Mouse (Mus musculus) limb, embryonic 15.5 days (tissue): ENCODE data around the gene Tekt1. TPM values are rescaled to one million over a fixed set of nuclear protein-coding genes. Genes with fewer than 3 reads are reported as not detected.
A peak's percentile ranks its signal among the peaks of the same experiment; 100 is the strongest.

Source experiments
- ATAC-seq: fragments of 200-750 bp; cut with Nextera tagmentation; 2 replicates; pipeline ENCODE4 v1.8.0; 2017; ENCODE audit warnings: low read depth, moderate TSS enrichment; ENCODE audit not compliant: insufficient number of reproducible peaks, low FRiP score, low TSS enrichment
- H3K27ac ChIP-seq: fragments of 300-500 bp; sonication (generic); 2 replicates; pipeline ENCODE4 v1.5.1; 2015; ENCODE audit warnings: moderate library complexity, mild to moderate bottlenecking, inconsistent platforms
- H3K27me3 ChIP-seq: fragments of 300-500 bp; sonication (generic); 2 replicates; pipeline ENCODE4 v1.6.1; 2015; ENCODE audit warnings: inconsistent platforms
- H3K36me3 ChIP-seq: fragments of 300-500 bp; sonication (generic); 2 replicates; pipeline ENCODE4 v1.6.1; 2015; ENCODE audit warnings: inconsistent platforms
- H3K4me1 ChIP-seq: fragments of 300-500 bp; sonication (generic); 2 replicates; pipeline ENCODE4 v1.6.1; 2015; ENCODE audit warnings: inconsistent platforms
- H3K4me2 ChIP-seq: fragments of 300-500 bp; sonication (generic); 2 replicates; pipeline ENCODE4 v1.6.1; 2015; ENCODE audit warnings: mild to moderate bottlenecking, inconsistent platforms
- H3K4me3 ChIP-seq: fragments of 300-500 bp; sonication (generic); 2 replicates; pipeline ENCODE4 v1.5.1; 2015; ENCODE audit warnings: mild to moderate bottlenecking, inconsistent platforms
- H3K9ac ChIP-seq: fragments of 300-500 bp; sonication (generic); 2 replicates; pipeline ENCODE4 v1.6.1; 2015; ENCODE audit warnings: inconsistent platforms
- H3K9me3 ChIP-seq: fragments of 300-500 bp; sonication (generic); 2 replicates; pipeline ENCODE4 v1.6.1; 2016; ENCODE audit warnings: inconsistent platforms
- WGBS: fragments of 180-500 bp; shearing (Covaris S2); methylation state at CpG from one replicate; pipeline ENCODE4 v1.1.7; 2015; 5-methylcytosine and 5-hydroxymethylcytosine counted together
- polyA plus RNA-seq: library from polyadenylated mRNA; unstranded; fragments of >200 nt; fragmentation: Nextera tagmentation; extraction: Ambion mirVana; gene quantifications from 2 replicates; pipeline ENCODE4 v1.2.1, GENCODE M21; 2015

Gene Tekt1
- polyA plus RNA-seq, 1 experiment from 2014 or later = 1.5 TPM

DNA sequence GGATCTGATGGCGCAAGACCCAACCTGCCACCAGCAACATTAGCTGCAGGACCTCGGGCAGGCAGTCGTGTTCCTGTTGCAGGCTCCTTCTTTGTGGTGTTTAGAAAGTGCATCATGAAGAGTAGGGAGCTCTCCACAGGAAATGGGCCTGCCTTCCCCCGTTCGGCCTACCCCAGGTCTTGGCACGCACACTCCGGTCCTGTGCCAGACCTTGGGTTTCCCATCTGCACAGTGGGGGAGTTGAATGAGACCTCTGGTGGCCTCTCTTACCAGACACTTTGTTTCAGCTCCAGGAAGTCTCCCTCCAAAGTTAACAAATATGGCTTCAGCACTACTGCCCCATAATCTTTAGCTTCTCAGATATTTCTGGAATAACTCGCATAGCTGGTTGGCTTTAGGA lies 25.5 kb downstream of the Tekt1 start:
- ATAC-seq = no peak
- Histone ChIP-seq H3K9me3 (no peaks in the 10 kb centered on the region), H3K36me3 (no peaks in the 10 kb centered on the region), H3K27ac (no peak overlapping the region), H3K4me1 (peaks cover 8% of the 10 kb centered on the region; the same call in 1 of the 2 replicates), H3K9ac (no peak overlapping the region), H3K4me2 (no peak overlapping the region), H3K4me3 (no peak overlapping the region), H3K27me3 (no peaks in the 10 kb centered on the region)
- WGBS = 77% methylated on average over 8 of the region's 8 CpGs

DNA sequence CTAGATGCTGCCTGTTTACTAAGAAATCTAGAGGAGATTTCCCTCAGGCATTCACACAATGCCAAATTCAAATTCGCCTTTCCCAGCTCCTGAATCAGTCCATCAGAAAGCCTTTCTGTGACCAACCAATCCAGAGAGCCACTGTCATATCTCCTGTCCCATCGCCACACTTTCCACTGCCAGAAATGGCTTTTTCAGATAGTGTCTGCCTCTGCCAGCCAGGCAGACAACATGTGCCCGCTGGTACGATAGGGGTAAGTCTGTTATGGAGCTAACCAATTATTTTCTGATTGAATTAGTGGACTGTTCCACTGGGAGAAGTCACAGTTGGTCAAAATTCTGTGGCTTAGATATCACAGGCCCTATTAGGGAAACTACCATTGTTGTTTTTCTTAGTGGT lies 27.6 kb downstream of the Tekt1 start:
- Histone ChIP-seq H3K9ac (no peak overlapping the region), H3K9me3 (no peaks in the 10 kb centered on the region), H3K27ac (no peak overlapping the region), H3K4me3 (no peak overlapping the region), H3K36me3 (no peaks in the 10 kb centered on the region), H3K4me1 (peaks cover 8% of the 10 kb centered on the region; the same call in 1 of the 2 replicates), H3K27me3 (no peaks in the 10 kb centered on the region), H3K4me2 (no peak overlapping the region)
- ATAC-seq = no peak
- 73% methylated on average over 4 of the region's 4 CpGs for WGBS

DNA sequence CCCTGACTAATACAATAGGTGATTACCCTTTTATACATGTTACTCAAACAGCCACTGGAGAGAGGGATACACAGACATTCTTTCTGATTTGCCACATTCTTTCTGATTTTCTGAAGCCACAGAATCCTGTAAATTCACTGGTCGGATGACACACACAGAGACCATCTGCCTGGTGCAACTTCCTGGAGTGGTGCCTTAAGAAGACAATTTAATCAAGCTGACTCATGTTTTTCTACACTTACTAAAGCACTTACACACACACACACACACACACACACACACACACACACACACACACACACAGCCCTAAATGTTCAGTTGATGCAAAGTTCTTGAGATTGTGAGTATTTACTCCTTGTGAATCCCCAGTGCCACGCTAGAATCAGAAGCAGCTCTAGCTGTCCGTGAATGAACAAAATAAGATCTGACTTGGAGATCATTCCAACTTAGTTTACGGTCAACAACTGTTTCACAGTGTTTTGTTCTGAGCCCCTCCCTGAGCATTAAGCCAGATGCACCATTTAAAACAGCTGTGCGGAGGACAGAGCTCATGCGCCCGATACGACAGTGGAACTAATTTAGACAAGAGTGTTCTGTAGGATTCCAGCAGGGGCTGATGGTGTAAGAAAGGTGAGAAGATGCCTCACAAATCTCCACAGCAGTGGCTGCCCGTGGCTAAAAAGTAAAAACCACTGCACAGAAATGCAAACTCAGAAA lies 29.1 kb downstream of the Tekt1 start:
- WGBS = 61% methylated on average over 9 of the region's 9 CpGs
- Histone ChIP-seq H3K36me3 (no peaks in the 10 kb centered on the region), H3K9ac (no peak overlapping the region), H3K4me1 (peaks cover 6% of the 10 kb centered on the region; the same call in 1 of the 2 replicates), H3K27me3 (no peaks in the 10 kb centered on the region), H3K9me3 (no peaks in the 10 kb centered on the region), H3K4me2 (no peak overlapping the region), H3K27ac (no peak overlapping the region), H3K4me3 (no peak overlapping the region)
- no peak for ATAC-seq

DNA sequence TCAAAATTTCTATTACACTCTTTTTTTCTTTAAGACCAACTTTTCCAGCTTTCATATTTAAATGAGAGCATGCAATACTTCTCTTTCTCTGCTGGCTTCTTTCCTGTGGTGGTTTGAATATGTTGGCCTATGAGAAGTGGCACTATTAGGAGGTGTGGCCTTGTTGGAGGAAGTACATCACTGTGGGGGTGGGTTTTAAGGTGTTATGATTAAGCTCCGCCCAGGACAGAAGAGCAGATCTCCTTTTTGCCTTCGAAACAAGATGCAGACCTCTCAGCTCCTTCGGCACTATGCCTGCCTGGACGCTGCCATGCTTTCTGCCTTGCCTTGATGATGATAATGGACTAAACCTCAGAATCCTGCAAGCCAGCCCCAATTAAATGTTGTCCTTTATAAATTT lies 36.5 kb downstream of the Tekt1 start:
- no peak overlapping the region for H3K9ac ChIP-seq
- no peak overlapping the region for H3K27ac ChIP-seq
- no peaks in the 10 kb centered on the region for H3K4me1 ChIP-seq
- ATAC-seq = no peak
- no peak overlapping the region for H3K4me3 ChIP-seq
- WGBS = 81% methylated on average over 4 of the region's 4 CpGs
- no peaks in the 10 kb centered on the region for H3K9me3 ChIP-seq
- no peak overlapping the region for H3K4me2 ChIP-seq
- no peaks in the 10 kb centered on the region for H3K36me3 ChIP-seq
- no peaks in the 10 kb centered on the region for H3K27me3 ChIP-seq

DNA sequence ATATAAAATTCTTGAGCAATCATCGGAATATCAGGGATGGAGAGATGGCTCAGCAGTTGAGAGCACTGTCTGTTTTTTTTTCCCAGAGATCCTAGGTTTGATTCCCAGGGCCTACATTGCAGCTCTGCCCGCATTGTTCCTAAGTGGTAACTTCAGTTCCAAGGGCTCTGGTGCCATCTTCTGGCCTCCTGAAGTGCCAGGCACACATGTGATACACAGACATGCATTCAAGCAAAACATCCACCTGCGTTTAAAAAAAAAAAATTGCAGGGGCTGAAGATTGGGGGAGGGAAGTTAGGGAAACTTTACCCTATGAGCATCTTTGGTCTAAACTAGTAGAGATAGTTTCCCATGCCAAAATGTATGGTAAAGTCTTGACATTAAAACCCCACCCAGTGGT lies 37.8 kb downstream of the Tekt1 start:
- no peak overlapping the region for H3K4me2 ChIP-seq
- H3K4me3 ChIP-seq = no peak overlapping the region
- WGBS = 79% methylated on average over 3 of the region's 3 CpGs
- H3K27ac ChIP-seq = no peak overlapping the region
- no peaks in the 10 kb centered on the region for H3K27me3 ChIP-seq
- no peaks in the 10 kb centered on the region for H3K36me3 ChIP-seq
- no peak for ATAC-seq
- no peaks in the 10 kb centered on the region for H3K4me1 ChIP-seq
- H3K9ac ChIP-seq = no peak overlapping the region
- no peaks in the 10 kb centered on the region for H3K9me3 ChIP-seq

DNA sequence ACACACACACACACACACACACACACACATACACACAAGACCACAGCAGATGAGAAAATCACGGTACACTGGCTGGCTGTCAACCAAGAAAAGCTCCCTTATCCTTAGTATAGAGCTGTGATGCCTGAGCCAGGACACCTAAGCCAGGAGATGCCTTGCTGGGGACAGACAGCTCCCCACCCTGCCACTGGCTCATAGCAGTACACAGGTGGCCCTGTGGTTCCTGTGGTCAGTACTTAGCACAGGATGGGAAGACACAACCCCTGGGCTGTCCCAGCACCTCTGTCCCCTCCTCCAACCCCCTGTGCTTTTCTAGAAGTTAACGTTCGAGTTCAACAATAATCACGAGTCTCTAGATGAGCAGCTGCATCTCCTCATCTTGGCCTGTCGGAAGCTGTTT lies 44.2 kb downstream of the Tekt1 start:
- no peak for ATAC-seq
- H3K4me3 ChIP-seq = no peak overlapping the region
- H3K4me2 ChIP-seq = no peak overlapping the region
- no peaks in the 10 kb centered on the region for H3K36me3 ChIP-seq
- H3K4me1 ChIP-seq = peaks cover 6% of the 10 kb centered on the region
- no peak overlapping the region for H3K27ac ChIP-seq
- whole genome bisulfite sequencing = 76% methylated on average over 5 of the region's 5 CpGs
- H3K27me3 ChIP-seq = peaks cover 38% of the 10 kb centered on the region
- no peak overlapping the region for H3K9ac ChIP-seq
- no peaks in the 10 kb centered on the region for H3K9me3 ChIP-seq

DNA sequence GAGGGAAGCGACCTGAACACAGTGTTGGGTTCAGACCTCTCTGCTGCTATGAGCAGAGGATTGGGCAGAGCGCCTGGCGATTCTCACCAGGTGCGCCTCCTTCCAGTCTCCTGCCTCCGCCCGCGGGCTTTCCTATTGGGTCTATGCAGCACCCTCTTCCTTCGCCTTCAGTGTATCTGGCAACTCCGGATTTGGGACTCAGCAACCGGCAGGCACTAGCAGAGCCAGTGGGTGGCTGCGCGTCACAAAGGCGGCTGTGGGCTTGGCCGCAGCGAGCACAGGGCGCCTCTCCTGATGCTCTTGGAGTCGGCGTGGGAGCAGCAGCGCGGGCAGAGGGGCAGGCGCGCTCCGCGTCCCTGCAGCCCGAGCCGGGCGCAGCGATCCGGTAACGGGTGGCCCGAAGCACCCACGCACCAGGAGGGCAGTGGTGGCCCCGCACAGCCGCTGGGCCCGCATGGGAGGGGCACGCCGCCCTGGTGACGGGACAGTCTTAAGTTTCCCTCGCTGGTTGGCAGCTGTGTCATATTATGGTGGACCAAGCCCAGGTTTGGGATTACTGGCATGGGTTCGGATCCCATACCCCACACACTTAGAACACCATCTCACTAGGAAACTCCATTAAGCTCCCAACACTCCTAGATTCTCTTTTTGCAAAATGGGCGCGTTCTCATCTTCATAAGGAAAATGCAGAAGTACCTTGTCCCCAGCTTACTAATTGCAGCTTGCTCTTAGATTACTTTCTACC lies 47.9 kb downstream of the Tekt1 start, which contains the start of gene Fbxo39:
Gene Fbxo39 (plus strand): TSS at position 294 of the 745 bp plus-strand sequence.
- H3K9ac ChIP-seq = no peak within 1 kb of the TSS
- no peaks in the 10 kb centered on the region for H3K9me3 ChIP-seq
- H3K4me1 ChIP-seq = peaks cover 6% of the 10 kb centered on the region
- 13% methylated on average over 40 of the region's 42 CpGs for WGBS
- H3K36me3 ChIP-seq = no peaks in the 10 kb centered on the region
- H3K4me2 ChIP-seq = peak within 1 kb of the TSS; percentile 36
- no peak within 1 kb of the TSS for H3K27ac ChIP-seq
- peaks cover 42% of the 10 kb centered on the region for H3K27me3 ChIP-seq
- no peak for ATAC-seq
- H3K4me3 ChIP-seq = 0 out of 2 replicates have a peak within 1 kb of the TSS, but pooled peaks have one; percentile 13

DNA sequence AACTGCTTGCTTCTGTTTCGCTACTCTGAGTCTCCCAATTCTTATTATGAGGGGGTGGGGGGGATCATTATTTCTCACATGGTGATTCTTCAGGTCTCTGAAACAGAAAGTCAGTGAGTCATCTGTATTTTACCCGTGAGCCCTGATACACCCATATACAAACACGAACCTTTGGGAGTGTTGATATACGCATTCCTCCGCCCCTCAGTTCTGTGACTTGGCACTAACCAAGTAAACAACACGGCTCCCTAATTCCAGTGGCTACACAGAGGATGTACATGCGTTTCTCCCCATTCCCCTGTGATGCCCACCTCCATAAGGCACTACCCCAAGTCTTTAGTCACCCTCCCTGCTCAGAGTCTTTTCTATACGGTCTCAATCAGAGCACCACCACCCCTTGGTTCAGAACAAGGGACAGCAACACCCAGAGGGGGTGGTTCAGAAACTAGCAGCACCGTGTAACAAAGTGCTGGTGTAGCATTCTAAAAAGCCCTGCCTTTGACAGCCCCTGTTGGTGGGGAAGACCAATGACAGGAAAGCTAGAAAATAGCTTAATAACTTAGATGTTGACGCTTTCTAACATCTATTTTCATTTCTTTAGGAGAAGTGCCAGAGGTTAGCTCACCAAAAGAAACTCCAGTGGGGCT lies 50.8 kb downstream of the Tekt1 start:
- Histone ChIP-seq H3K36me3 (no peaks in the 10 kb centered on the region), H3K27ac (no peak overlapping the region), H3K4me3 (no peak overlapping the region), H3K27me3 (peaks cover 36% of the 10 kb centered on the region), H3K9me3 (no peaks in the 10 kb centered on the region), H3K4me1 (peaks cover 6% of the 10 kb centered on the region), H3K9ac (no peak overlapping the region), H3K4me2 (no peak overlapping the region)
- 82% methylated on average over 10 of the region's 10 CpGs for WGBS
- no peak for ATAC-seq

DNA sequence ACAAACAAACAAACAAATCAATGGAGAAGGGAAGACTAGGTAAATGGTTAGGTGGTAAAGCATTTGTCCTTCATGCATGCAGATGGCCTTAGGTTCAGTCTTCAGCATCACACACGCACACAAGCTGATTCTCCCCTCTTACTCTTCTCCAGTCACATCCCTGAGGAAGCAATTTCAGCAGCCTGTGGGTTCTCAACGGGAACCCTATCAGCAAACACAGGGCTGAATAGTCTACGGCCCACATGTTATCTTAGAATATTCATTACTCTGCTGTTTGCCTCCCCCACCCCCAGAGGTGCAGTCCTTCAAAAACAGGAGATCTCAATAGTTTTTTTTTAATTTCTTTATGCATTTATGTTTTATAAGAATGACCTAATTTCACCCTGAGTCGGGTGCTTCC lies 51.8 kb downstream of the Tekt1 start:
- H3K9ac ChIP-seq = no peak overlapping the region
- H3K4me3 ChIP-seq = no peak overlapping the region
- H3K4me1 ChIP-seq = peaks cover 6% of the 10 kb centered on the region
- no peak overlapping the region for H3K4me2 ChIP-seq
- 79% methylated on average over 4 of the region's 4 CpGs for WGBS
- peaks cover 30% of the 10 kb centered on the region for H3K27me3 ChIP-seq
- H3K36me3 ChIP-seq = no peaks in the 10 kb centered on the region
- no peak for ATAC-seq
- no peak overlapping the region for H3K27ac ChIP-seq
- no peaks in the 10 kb centered on the region for H3K9me3 ChIP-seq

DNA sequence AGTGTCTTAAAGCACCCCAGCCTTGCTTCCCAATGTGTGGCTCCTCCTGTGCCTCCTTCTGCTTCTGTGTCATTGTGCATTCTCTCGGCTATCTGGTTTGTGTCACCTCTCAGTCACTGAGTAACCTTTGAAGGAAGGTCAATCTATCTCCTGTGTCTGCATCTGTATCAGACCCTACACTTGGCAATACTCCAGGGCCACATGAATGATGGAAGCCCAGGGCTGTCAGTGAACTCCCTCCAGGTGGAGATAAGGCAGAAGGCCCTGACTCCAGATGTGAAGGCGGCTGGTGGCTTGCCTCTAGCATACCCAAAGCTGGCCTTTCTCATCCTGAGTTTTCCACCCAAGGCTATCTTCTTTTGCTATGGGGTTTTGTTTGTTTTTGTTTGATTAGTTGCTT lies 53.3 kb downstream of the Tekt1 start:
- Histone ChIP-seq H3K27me3 (peaks cover 14% of the 10 kb centered on the region), H3K9me3 (no peaks in the 10 kb centered on the region), H3K36me3 (no peaks in the 10 kb centered on the region), H3K4me3 (no peak overlapping the region), H3K9ac (no peak overlapping the region), H3K4me1 (no peaks in the 10 kb centered on the region), H3K4me2 (no peak overlapping the region), H3K27ac (no peak overlapping the region)
- no peak for ATAC-seq
- WGBS = 40% methylated on average over 2 of the region's 2 CpGs

DNA sequence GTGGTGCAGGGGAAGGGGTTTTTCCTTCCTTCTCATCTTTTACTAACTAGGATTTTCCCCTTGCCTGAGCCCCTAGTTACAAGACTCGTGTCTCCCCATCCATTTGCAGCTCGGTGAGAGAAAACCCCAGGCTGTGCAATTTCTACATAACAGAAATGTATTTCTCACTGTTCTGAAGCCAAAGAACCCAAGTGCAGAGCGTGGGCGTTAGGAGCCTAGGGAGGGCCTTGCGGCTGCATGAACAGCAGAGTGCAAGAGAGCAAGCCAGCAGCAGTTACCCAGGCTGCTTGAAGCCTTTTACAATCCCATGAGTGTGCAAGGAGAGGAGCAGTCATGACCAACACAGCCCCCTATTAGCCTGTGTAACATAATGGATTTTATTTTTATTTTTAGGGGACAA lies 54.8 kb downstream of the Tekt1 start:
- Histone ChIP-seq H3K36me3 (no peaks in the 10 kb centered on the region), H3K9ac (no peak overlapping the region), H3K4me3 (no peak overlapping the region), H3K27me3 (peaks cover under 1% of the 10 kb centered on the region; the same call in 1 of the 2 replicates), H3K4me2 (no peak overlapping the region), H3K4me1 (no peaks in the 10 kb centered on the region), H3K9me3 (no peaks in the 10 kb centered on the region), H3K27ac (no peak overlapping the region)
- 81% methylated on average over 5 of the region's 5 CpGs for WGBS
- no peak for ATAC-seq

DNA sequence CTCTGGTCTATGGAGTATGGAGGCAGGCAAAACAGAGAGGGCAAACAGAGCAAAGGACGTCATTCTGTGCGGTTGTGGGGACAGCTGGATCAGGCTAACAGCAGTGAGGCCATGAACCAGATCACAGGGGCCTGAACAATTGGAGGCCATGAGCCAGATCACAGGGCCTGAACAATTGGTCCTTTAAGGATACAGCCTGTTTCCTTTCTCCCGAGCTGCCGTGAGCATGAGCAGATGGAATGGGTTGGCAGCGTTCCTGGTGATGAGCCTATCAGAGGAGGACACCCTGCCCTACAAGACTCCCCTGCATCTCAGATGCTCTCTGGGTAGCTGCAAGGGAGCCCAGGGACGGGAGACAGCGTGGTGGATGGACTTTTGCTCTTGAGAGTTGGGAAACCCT lies 60.0 kb downstream of the Tekt1 start:
- no peak overlapping the region for H3K4me2 ChIP-seq
- no peaks in the 10 kb centered on the region for H3K9me3 ChIP-seq
- WGBS = 72% methylated on average over 7 of the region's 7 CpGs
- no peaks in the 10 kb centered on the region for H3K27me3 ChIP-seq
- no peak overlapping the region for H3K4me3 ChIP-seq
- 0 out of 2 replicates have a peak, but pooled peaks cover 5% of the 10 kb centered on the region for H3K4me1 ChIP-seq
- no peak overlapping the region for H3K27ac ChIP-seq
- no peak overlapping the region for H3K9ac ChIP-seq
- ATAC-seq = no peak
- H3K36me3 ChIP-seq = no peaks in the 10 kb centered on the region
